Mouse (Mus musculus) liver, embryonic 16.5 days (tissue): ENCODE results near the gene Jhy. TPM values are rescaled to one million over a fixed set of nuclear protein-coding genes. Genes with fewer than 3 reads are reported as not detected.

Experiments used
- polyA plus RNA-seq: library from polyadenylated mRNA; unstranded; fragments of >200 nt; fragmentation: Nextera tagmentation; extraction: Ambion mirVana; gene quantifications from 2 replicates; pipeline ENCODE4 v1.2.1, GENCODE M21; 2015

Jhy gene
- polyA plus RNA-seq, 1 experiment from 2014 or later = not detected

Other genes starting within 250 kb of the Jhy start
- gene Hspa8, start 163.1 kb downstream of the Jhy start, polyA plus RNA-seq = 981 and 995 TPM in 2 replicates
- not detected in 2 replicates for gene Bsx, start 90.0 kb downstream of the Jhy start, polyA plus RNA-seq
- gene Crtam, start 40.5 kb upstream of the Jhy start, polyA plus RNA-seq = 0.07 TPM in 1 of 2 replicates, not detected in the other
- gene Ubash3b, start 197.6 kb upstream of the Jhy start, polyA plus RNA-seq = 4.6 and 4.7 TPM in 2 replicates